8 mouse cellular contexts compared by ENCODE assay signal in the genomic region with DNA sequence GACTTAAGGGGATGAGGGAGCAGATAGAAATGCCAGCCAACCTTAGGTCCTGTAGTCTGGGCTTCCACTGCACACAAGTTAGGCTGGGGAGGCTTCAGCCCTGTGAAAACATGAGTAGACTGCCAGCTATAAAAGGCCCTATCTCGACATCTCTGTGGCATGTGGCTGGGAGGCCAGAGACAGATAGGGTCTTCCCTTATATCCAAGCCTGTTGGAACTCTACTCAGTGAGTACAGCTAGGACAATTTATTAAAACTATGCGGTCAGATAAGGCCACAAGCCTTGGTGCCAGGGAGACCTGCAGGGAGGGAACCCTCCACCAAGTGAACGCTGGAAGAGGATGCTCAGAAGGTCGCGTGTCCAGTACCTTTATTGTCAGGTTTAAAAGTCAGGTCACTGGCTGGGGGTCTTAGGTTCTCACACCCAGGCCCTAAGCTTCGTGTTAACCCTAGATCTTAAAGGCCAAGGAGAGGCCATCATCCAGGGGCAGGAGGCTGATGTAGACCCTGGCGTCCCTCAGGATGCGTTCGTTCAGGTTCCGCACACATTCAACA. TPM values are rescaled to one million over a fixed set of nuclear protein-coding genes. Genes with fewer than 3 reads are reported as not detected.
DNase-seq lines count a peak whose midpoint lies in the region; ATAC-seq lines count a peak whose summit lies in the region.

No protein-coding gene starts in this region.

- H3K4me1 ChIP-seq in erythroblast, embryonic 14.5 days (ENCODE audit: control insufficient read depth): peaks cover 86% of the 10 kb centered on the region
- H3K4me1 ChIP-seq in forebrain, embryonic 14.5 days (ENCODE audit: control insufficient read depth, insufficient read depth, low read length): peaks cover 11% of the 10 kb centered on the region
- peaks cover 91% of the 10 kb centered on the region for H3K4me1 ChIP-seq in liver, embryonic 13.5 days (replicated peaks)

- H3K4me2 ChIP-seq in forebrain, embryonic 14.5 days (ENCODE audit: low read length): peak overlapping the region; percentile 100
- peak overlapping the region; percentile 96 for H3K4me2 ChIP-seq in liver, embryonic 13.5 days

- DNase-seq in 416B (ENCODE audit: low read depth): peak; percentile 25
- no peak for DNase-seq in forebrain, embryonic 14.5 days (ENCODE audit: low spot score)
- DNase-seq in liver, embryonic 13.5 days: no peak
- DNase-seq in right cerebral cortex, postnatal 25 days: no peak
- no peak for DNase-seq in cerebellum, postnatal 14 days

- H3K9ac ChIP-seq in forebrain, embryonic 14.5 days (ENCODE audit: low read length): 0 out of 2 replicates have a peak overlapping the region, but pooled peaks have one; percentile 79
- peak overlapping the region; percentile 90 for H3K9ac ChIP-seq in liver, embryonic 13.5 days

- H3K27me3 ChIP-seq in erythroblast, embryonic 14.5 days (ENCODE audit: control insufficient read depth): no peaks in the 10 kb centered on the region
- no peaks in the 10 kb centered on the region for H3K27me3 ChIP-seq in forebrain, embryonic 14.5 days (replicated peaks; ENCODE audit: control insufficient read depth, insufficient read depth, low read length)
- no peaks in the 10 kb centered on the region for H3K27me3 ChIP-seq in liver, embryonic 13.5 days

- 21% methylated on average over 10 of the region's 10 CpGs for WGBS in forebrain, embryonic 14.5 days
- 17% methylated on average over 10 of the region's 10 CpGs for WGBS in liver, embryonic 13.5 days (ENCODE audit: insufficient replicate concordance)

- H3K4me3 ChIP-seq in erythroblast, embryonic 14.5 days (replicated peaks): peak overlapping the region; percentile 74
- H3K4me3 ChIP-seq in forebrain, embryonic 14.5 days (ENCODE audit: low read depth, low read length): no peak overlapping the region; the same call in 1 of the 2 replicates
- peak overlapping the region; percentile 77 for H3K4me3 ChIP-seq in liver, embryonic 13.5 days (replicated peaks)

- no peak for ATAC-seq in erythroblast, adult 5-6 weeks (replicated peaks; ENCODE audit: low FRiP score, poor library complexity, severe bottlenecking)
- no peak for ATAC-seq in forebrain, embryonic 14.5 days
- ATAC-seq in liver, embryonic 13.5 days (ENCODE audit: low read depth): no peak
- ATAC-seq in erythroid progenitor cell, adult 5-6 weeks (replicated peaks; ENCODE audit: low FRiP score, poor library complexity, severe bottlenecking): no peak

- H3K27ac ChIP-seq in forebrain, embryonic 14.5 days (ENCODE audit: low read depth, low read length): no peak overlapping the region; the same call in 1 of the 2 replicates
- peak overlapping the region; percentile 90 for H3K27ac ChIP-seq in liver, embryonic 13.5 days

- peaks cover 58% of the 10 kb centered on the region for H3K36me3 ChIP-seq in erythroblast, embryonic 14.5 days (ENCODE audit: control insufficient read depth)
- H3K36me3 ChIP-seq in forebrain, embryonic 14.5 days (ENCODE audit: control insufficient read depth, insufficient read depth, low read length): peaks cover 50% of the 10 kb centered on the region
- peaks cover 52% of the 10 kb centered on the region for H3K36me3 ChIP-seq in liver, embryonic 13.5 days

- H3K9me3 ChIP-seq in erythroblast, embryonic 14.5 days (ENCODE audit: control insufficient read depth, low read length): no peaks in the 10 kb centered on the region
- no peaks in the 10 kb centered on the region for H3K9me3 ChIP-seq in forebrain, embryonic 14.5 days (replicated peaks; ENCODE audit: control insufficient read depth, low read length)
- no peaks in the 10 kb centered on the region for H3K9me3 ChIP-seq in liver, embryonic 13.5 days (replicated peaks)

RNA-seq across cellular contexts. Expression of a gene that starts 1.9 kb away (rescaled TPM):
- 0.85 and 1.1 TPM in 2 replicates for polyA plus RNA-seq in erythroblast, embryonic 14.5 days (2012)
- 2.5 and 9.6 TPM in 2 replicates for total RNA-seq in erythroblast, adult 5-6 weeks (2015; ENCODE audit: low replicate concordance)
- total RNA-seq in erythroblast, adult 5-6 weeks (2017; ENCODE audit: low replicate concordance): 4.0 and 4.5 TPM in 2 replicates
- 30.9 and 38.6 TPM in 2 replicates for polyA plus RNA-seq in forebrain, embryonic 14.5 days (2014; fragmentation: Nextera tagmentation; extraction: Ambion mirVana)
- polyA plus RNA-seq in liver, embryonic 13.5 days (2015; fragmentation: Nextera tagmentation; extraction: Ambion mirVana): 30.6 and 34.1 TPM in 2 replicates
- 1.4 and 10.9 TPM in 2 replicates for total RNA-seq in erythroid progenitor cell, adult 5-6 weeks (2015; ENCODE audit: low replicate concordance)
- total RNA-seq in erythroid progenitor cell, adult 5-6 weeks (2017; ENCODE audit: low replicate concordance): 10.0 and 12.7 TPM in 2 replicates

RNA-seq across cellular contexts. Expression of a gene that starts 21.9 kb away (rescaled TPM):
- polyA plus RNA-seq in erythroblast, embryonic 14.5 days (2012): 11.8 and 15.6 TPM in 2 replicates
- 85.7 and 89.7 TPM in 2 replicates for total RNA-seq in erythroblast, adult 5-6 weeks (2015; ENCODE audit: low replicate concordance)
- 72.2 and 93.7 TPM in 2 replicates for total RNA-seq in erythroblast, adult 5-6 weeks (2017; ENCODE audit: low replicate concordance)
- 292 TPM in 2 replicates for polyA plus RNA-seq in forebrain, embryonic 14.5 days (2014; fragmentation: Nextera tagmentation; extraction: Ambion mirVana)
- 173 and 189 TPM in 2 replicates for polyA plus RNA-seq in liver, embryonic 13.5 days (2015; fragmentation: Nextera tagmentation; extraction: Ambion mirVana)
- 122 and 138 TPM in 2 replicates for total RNA-seq in erythroid progenitor cell, adult 5-6 weeks (2015; ENCODE audit: low replicate concordance)
- 83.9 and 105 TPM in 2 replicates for total RNA-seq in erythroid progenitor cell, adult 5-6 weeks (2017; ENCODE audit: low replicate concordance)

Comparison
In these comparisons a context has a peak if more than half of its experiments do, and no peak if none do; other contexts are left out.
1. RNA of a gene that starts 1.9 kb away (polyA plus RNA-seq): 30.6 to 34.1 TPM in liver, embryonic 13.5 days and 30.9 to 38.6 TPM in forebrain, embryonic 14.5 days; 0.85 to 1.1 TPM in erythroblast, embryonic 14.5 days; every median in the first group is over 10 times any median in the second.
2. RNA of a gene that starts 21.9 kb away (polyA plus RNA-seq): 292 TPM in forebrain, embryonic 14.5 days and 173 to 189 TPM in liver, embryonic 13.5 days; 11.8 to 15.6 TPM in erythroblast, embryonic 14.5 days; every median in the first group is over 10 times any median in the second.